Mouse (Mus musculus) right cerebral cortex, adult 18-20 months (tissue): ENCODE measurements around the gene Sass6.
"Not testable (repeated sequence)": the region's sequence is repeated elsewhere in the genome, so short reads cannot be mapped to it uniquely, and the experiment has no call there.

ENCODE experiments used
- DNase-seq: peaks from one replicate; pipeline ENCODE4 v3.0.0; 2022; ENCODE audit warnings: mixed read lengths

Sass6 gene

GRCm38 (mm10) chr3:116632971-116633370 lies 38.2 kb downstream of the Sass6 start:
- no peak for DNase-seq

GRCm38 (mm10) chr3:116634091-116634490 lies 39.3 kb downstream of the Sass6 start:
- no peak for DNase-seq

GRCm38 (mm10) chr3:116634853-116635252 lies 40.1 kb downstream of the Sass6 start:
- no peak for DNase-seq

GRCm38 (mm10) chr3:116635799-116636198 lies 41.0 kb downstream of the Sass6 start:
- no peak for DNase-seq

GRCm38 (mm10) chr3:116637693-116638476 lies 43.1 kb downstream of the Sass6 start:
- no peak for DNase-seq

- DNase-seq: no peak
Measured at GRCm38 (mm10) chr3:116638572-116638971, 43.8 kb downstream of the Sass6 start.

GRCm38 (mm10) chr3:116640024-116640423 lies 45.2 kb downstream of the Sass6 start:
- no peak for DNase-seq

- DNase-seq: no peak
Measured at GRCm38 (mm10) chr3:116641811-116642371, 47.1 kb downstream of the Sass6 start.

GRCm38 (mm10) chr3:116642373-116642772 lies 47.6 kb downstream of the Sass6 start:
- DNase-seq: no peak

- no peak for DNase-seq
Measured at GRCm38 (mm10) chr3:116646387-116646786, 51.6 kb downstream of the Sass6 start.

GRCm38 (mm10) chr3:116648805-116649204 lies 54.0 kb downstream of the Sass6 start:
- DNase-seq: no peak

GRCm38 (mm10) chr3:116650698-116651097 lies 55.9 kb downstream of the Sass6 start:
- DNase-seq: peak; percentile 29

- DNase-seq: no peak
Measured at GRCm38 (mm10) chr3:116652033-116652446, 57.3 kb downstream of the Sass6 start.

- DNase-seq: no peak
Measured at GRCm38 (mm10) chr3:116653278-116653945, 58.6 kb downstream of the Sass6 start.

GRCm38 (mm10) chr3:116654051-116654450 lies 59.3 kb downstream of the Sass6 start:
- DNase-seq: not testable (repeated sequence)

- DNase-seq: no peak
Measured at GRCm38 (mm10) chr3:116656184-116656965, 61.6 kb downstream of the Sass6 start.

- no peak for DNase-seq
Measured at GRCm38 (mm10) chr3:116658928-116659565, 64.3 kb downstream of the Sass6 start.

- DNase-seq: no peak
Measured at GRCm38 (mm10) chr3:116659856-116660430, 65.2 kb downstream of the Sass6 start.

- no peak for DNase-seq
Measured at GRCm38 (mm10) chr3:116661288-116661869, 66.6 kb downstream of the Sass6 start.

- DNase-seq: no peak
Measured at GRCm38 (mm10) chr3:116661870-116662414, 67.2 kb downstream of the Sass6 start.

- peak; percentile 99 for DNase-seq
Measured at GRCm38 (mm10) chr3:116662463-116662863, 67.7 kb downstream of the Sass6 start, which contains the start of gene Mfsd14a. Gene Mfsd14a (minus strand): TSS chr3:116662677.
